Mouse (Mus musculus) heart, embryonic 11.5 days (tissue): ENCODE data around the gene Col18a1. TPM values are rescaled to one million over a fixed set of nuclear protein-coding genes. Genes with fewer than 3 reads are reported as not detected.
A peak's percentile ranks its signal among the peaks of the same experiment; 100 is the strongest.

ENCODE experiments used
- ATAC-seq: fragments of 200-750 bp; cut with Nextera tagmentation; replicated peaks from 2 replicates; pipeline ENCODE4 v1.8.0; 2017; ENCODE audit warnings: moderate library complexity; ENCODE audit not compliant: insufficient number of reproducible peaks, low FRiP score, low TSS enrichment
- H3K27ac ChIP-seq: fragments of 300-500 bp; sonication (generic); 2 replicates; pipeline ENCODE4 v1.5.1; 2014; ENCODE audit warnings: mild to moderate bottlenecking, low read depth, low read length
- H3K27me3 ChIP-seq: fragments of 300-500 bp; sonication (generic); 2 replicates; pipeline ENCODE4 v1.6.1; 2014; ENCODE audit warnings: mild to moderate bottlenecking, low read length, mixed read lengths; ENCODE audit not compliant: control insufficient read depth, insufficient read depth
- H3K36me3 ChIP-seq: fragments of 300-500 bp; sonication (generic); 2 replicates; pipeline ENCODE4 v1.6.1; 2014; ENCODE audit warnings: mild to moderate bottlenecking, low read length, moderate library complexity, mixed read lengths; ENCODE audit not compliant: control insufficient read depth, insufficient read depth
- H3K4me1 ChIP-seq: fragments of 300-500 bp; sonication (generic); 2 replicates; pipeline ENCODE4 v1.6.1; 2014; ENCODE audit warnings: low read length; ENCODE audit not compliant: control insufficient read depth, insufficient read depth
- H3K4me2 ChIP-seq: fragments of 300-500 bp; sonication (generic); 2 replicates; pipeline ENCODE4 v1.6.1; 2014; ENCODE audit warnings: mild to moderate bottlenecking, moderate library complexity
- H3K4me3 ChIP-seq: fragments of 300-500 bp; sonication (generic); 2 replicates; pipeline ENCODE4 v1.5.1; 2014; ENCODE audit warnings: low read depth, low read length
- H3K9ac ChIP-seq: fragments of 300-500 bp; sonication (generic); 2 replicates; pipeline ENCODE4 v1.6.1; 2014; ENCODE audit warnings: mild to moderate bottlenecking, low read depth, low read length, moderate library complexity
- H3K9me3 ChIP-seq: fragments of 300-500 bp; sonication (generic); replicated peaks from 2 replicates; pipeline ENCODE4 v1.6.1; 2016; ENCODE audit warnings: low read length; ENCODE audit not compliant: control insufficient read depth
- WGBS: fragments of 180-500 bp; shearing (Covaris S2); extraction: QIAGEN DNeasy Blood & Tissue Kit; methylation state at CpG from one replicate; pipeline ENCODE4 v1.1.7; 2014; ENCODE audit not compliant: insufficient replicate concordance; 5-methylcytosine and 5-hydroxymethylcytosine counted together
- polyA plus RNA-seq: library from polyadenylated mRNA; unstranded; fragments of >200 nt; fragmentation: Nextera tagmentation; extraction: Ambion mirVana; gene quantifications from 2 replicates; pipeline ENCODE4 v1.2.1, GENCODE M21; 2014

The Col18a1 gene
- polyA plus RNA-seq, 1 experiment from 2014 or later, result 113 TPM

DNA sequence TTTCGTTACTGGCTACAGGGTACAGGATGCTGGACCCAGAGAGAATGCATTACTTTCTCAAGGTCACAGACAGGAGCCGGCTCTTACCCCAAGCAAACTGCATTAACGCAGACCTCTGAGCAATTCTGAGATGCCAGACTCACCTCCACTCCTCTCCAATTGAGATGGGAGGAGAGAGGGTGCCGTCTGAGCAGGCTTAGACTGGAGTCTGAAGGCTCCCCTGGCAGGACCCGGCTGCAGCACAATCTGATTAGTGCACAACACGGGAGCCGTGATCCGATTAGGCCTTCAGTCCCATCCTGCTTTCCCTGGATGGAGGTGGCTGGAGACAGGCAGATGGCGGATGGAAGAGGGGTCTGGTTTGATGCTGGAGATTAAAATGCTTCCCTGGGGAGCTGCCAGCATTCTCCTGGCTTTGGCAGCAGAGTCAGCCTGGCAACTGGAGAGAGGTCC, 158.2 kb downstream of the Col18a1 start:
- WGBS, result 21% methylated on average over 9 of the region's 9 CpGs
- Histone ChIP-seq H3K9ac (no peak overlapping the region), H3K4me1 (peaks cover 7% of the 10 kb centered on the region; the same call in 1 of the 2 replicates), H3K36me3 (no peaks in the 10 kb centered on the region), H3K9me3 (no peaks in the 10 kb centered on the region), H3K27ac (no peak overlapping the region), H3K27me3 (no peaks in the 10 kb centered on the region), H3K4me2 (no peak overlapping the region), H3K4me3 (no peak overlapping the region)
- no peak for ATAC-seq

GRCm38 (mm10) chr10:77007433-77008108, 158.8 kb downstream of the Col18a1 start:
- H3K36me3 ChIP-seq, result no peaks in the 10 kb centered on the region
- H3K27me3 ChIP-seq, result no peaks in the 10 kb centered on the region
- no peak for ATAC-seq
- H3K27ac ChIP-seq, result no peak overlapping the region
- no peaks in the 10 kb centered on the region for H3K9me3 ChIP-seq
- H3K4me1 ChIP-seq, result peaks cover 7% of the 10 kb centered on the region; the same call in 1 of the 2 replicates
- WGBS, result 38% methylated on average over 8 of the region's 8 CpGs
- H3K4me3 ChIP-seq, result no peak overlapping the region
- H3K9ac ChIP-seq, result no peak overlapping the region
- no peak overlapping the region for H3K4me2 ChIP-seq

DNA sequence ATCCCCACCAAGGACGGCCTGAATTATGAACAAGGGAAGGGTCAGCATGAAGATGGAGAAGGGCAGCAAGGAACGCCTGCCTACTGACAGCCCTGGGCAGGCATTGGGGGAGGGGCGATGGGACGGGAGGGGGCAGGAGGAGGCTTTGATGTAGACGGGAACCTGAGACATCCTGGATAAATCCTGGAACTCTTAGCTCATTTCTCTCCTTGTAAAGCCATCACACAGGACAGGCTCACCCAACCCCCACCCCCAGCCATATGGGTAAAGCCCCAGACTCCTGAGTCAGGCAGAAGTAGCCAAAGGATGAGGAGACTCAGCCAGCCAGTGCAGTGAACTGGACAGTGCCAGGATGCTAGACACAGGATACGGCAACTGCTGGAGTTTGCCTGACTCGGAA, 161.4 kb downstream of the Col18a1 start:
- H3K4me3 ChIP-seq, result no peak overlapping the region
- H3K4me1 ChIP-seq, result peaks cover 7% of the 10 kb centered on the region; the same call in 1 of the 2 replicates
- no peak overlapping the region for H3K27ac ChIP-seq
- 23% methylated on average over 7 of the region's 7 CpGs for WGBS
- no peaks in the 10 kb centered on the region for H3K9me3 ChIP-seq
- H3K27me3 ChIP-seq, result no peaks in the 10 kb centered on the region
- 0 out of 2 replicates have a peak overlapping the region, but pooled peaks have one; percentile 18 for H3K9ac ChIP-seq
- no peak; the same call in 1 of the 2 replicates for ATAC-seq
- no peak overlapping the region for H3K4me2 ChIP-seq
- no peaks in the 10 kb centered on the region for H3K36me3 ChIP-seq

Other genes starting within 250 kb of the Col18a1 start
- gene Pcbp3, start 204.7 kb downstream of the Col18a1 start, polyA plus RNA-seq, result 6.6 and 6.9 TPM in 2 replicates
- gene Slc19a1, start 134.3 kb downstream of the Col18a1 start, polyA plus RNA-seq, result 15.3 and 15.8 TPM in 2 replicates
- gene Pofut2, start 92.7 kb upstream of the Col18a1 start, polyA plus RNA-seq, result 118 and 133 TPM in 2 replicates